Mouse (Mus musculus) erythroblast, adult 5-6 weeks (primary cell): Measurements from ENCODE around the gene Olfr429. TPM values are rescaled to one million over a fixed set of nuclear protein-coding genes. Genes with fewer than 3 reads are reported as not detected.
"Not testable (repeated sequence)": the region's sequence is repeated elsewhere in the genome, so short reads cannot be mapped to it uniquely, and the experiment has no call there.

Experiments used
- ATAC-seq: replicated peaks from 2 replicates; pipeline ENCODE4 v1.8.0; 2016; ENCODE audit warnings: moderate number of reproducible peaks, mild to moderate bottlenecking, moderate TSS enrichment, inconsistent platforms; ENCODE audit not compliant: poor library complexity, low FRiP score, severe bottlenecking
- total RNA-seq, 2 experiments: library from RNA; stranded (forward) in 1 of 2; stranded (reverse) in 1 of 2; fragments of 150-400 nt in 1 of 2; fragments of 200-764, 138-1000 nt in 1 of 2; gene quantifications; 2 replicates each; pipeline versions ENCODE4 v1.2.3 to v1.2.4; 2015 to 2017; ENCODE audit warnings: low replicate concordance in 2 of 2

The Olfr429 gene
- total RNA-seq (2015; ENCODE audit: low replicate concordance) (not detected in 2 replicates), total RNA-seq (2017; ENCODE audit: low replicate concordance) (not detected in 2 replicates)

DNA sequence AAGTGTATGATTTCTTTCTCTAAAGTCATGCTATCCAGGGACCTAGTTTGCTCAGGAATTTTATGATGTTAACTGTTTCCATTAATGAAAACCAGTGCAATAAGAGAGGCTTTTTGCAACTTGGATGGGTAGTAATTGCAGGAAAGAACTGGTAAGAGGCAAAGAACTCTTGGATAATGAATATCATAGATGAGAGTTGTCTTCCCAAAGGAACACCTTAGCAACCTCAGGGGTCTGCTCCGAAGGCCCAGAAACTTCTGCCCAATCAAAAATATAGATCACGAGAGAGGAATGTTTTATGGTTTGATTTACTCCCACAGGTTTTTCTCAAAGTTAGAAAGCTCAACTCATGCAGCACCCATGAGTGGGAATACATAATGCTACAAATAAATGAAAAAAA is at the start of gene Olfr429:
Gene Olfr429 (plus strand): TSS at position 301 of the 400 bp plus-strand sequence.
- no peak for ATAC-seq

- ATAC-seq: no peak
Measured at GRCm38 (mm10) chr1:174035841-174036240, 48.3 kb upstream of the Olfr429 start.

GRCm38 (mm10) chr1:174038480-174038879 is 45.7 kb upstream of the Olfr429 start:
- no peak for ATAC-seq

- ATAC-seq: no peak
Measured at GRCm38 (mm10) chr1:174040523-174041177, 43.5 kb upstream of the Olfr429 start, which contains the start of gene Olfr433. Gene Olfr433, plus strand, starts transcription at chr1:174040705.

- ATAC-seq: not testable (repeated sequence)
Measured at GRCm38 (mm10) chr1:174042091-174042884, 41.8 kb upstream of the Olfr429 start.

DNA sequence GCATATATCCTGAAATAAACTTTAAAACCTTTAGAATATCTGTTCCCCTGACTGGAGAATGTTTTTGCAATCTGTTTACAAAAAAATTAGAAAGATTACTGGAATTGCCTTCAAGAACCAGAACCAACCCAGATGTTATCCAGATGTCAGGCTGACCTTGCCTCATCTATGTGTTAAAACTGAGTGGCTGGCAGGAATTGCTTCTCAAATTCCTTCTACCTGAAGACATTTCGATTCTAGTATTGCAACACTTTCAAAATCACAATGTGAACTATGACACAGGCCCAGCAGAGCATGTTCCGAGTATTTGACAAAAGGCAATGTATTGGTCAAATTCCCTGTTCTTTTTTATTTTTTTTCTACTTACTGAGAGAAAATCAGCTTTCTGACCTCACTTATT is 39.7 kb upstream of the Olfr429 start:
- ATAC-seq: no peak

DNA sequence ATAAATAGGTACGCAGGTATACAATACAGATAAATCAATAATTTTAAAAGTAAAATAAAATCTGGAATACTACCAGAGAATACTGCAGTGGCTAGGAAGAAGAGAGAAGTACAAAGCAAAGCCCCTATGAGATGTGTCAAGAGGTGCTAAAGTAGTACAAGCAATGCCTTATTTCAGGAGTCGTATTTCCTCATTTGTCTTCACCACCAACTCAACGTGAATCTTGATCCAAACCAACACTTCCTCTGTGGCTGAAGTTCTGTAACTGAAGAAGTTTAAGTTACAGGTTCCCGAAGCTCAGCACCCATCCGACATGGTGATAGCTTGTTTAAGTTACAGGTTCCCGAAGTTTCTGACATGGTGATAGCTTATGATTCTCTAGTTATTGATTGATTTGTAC is 35.9 kb upstream of the Olfr429 start:
- ATAC-seq: not testable (repeated sequence)

DNA sequence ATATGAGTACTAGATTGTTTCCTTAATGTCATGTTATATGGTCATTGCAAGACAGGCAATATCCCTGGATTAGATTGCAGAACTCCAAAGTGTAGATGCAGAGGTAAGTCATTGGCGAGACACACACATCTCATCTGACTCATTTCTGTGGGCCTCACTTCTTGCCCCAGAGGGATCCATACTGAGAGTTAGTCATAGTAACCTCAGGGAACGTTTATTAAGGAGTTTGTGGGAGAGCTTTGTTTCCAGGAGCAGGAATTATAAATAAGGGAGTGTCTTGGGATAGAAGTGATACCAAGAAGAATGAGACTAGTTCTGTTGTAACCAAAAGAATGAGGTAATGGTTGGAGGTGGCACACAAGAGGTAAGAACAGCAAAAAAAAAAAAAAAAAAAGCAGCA is 35.2 kb upstream of the Olfr429 start, which contains the start of gene Olfr432:
Gene Olfr432 (plus strand): TSS at position 313 of the 400 bp plus-strand sequence.
- ATAC-seq: no peak

GRCm38 (mm10) chr1:174049357-174049756 is 34.8 kb upstream of the Olfr429 start:
- ATAC-seq: not testable (repeated sequence)

GRCm38 (mm10) chr1:174050532-174050931 is 33.6 kb upstream of the Olfr429 start:
- ATAC-seq: 0 out of 2 replicates have a peak, but pooled peaks have one; percentile 51

DNA sequence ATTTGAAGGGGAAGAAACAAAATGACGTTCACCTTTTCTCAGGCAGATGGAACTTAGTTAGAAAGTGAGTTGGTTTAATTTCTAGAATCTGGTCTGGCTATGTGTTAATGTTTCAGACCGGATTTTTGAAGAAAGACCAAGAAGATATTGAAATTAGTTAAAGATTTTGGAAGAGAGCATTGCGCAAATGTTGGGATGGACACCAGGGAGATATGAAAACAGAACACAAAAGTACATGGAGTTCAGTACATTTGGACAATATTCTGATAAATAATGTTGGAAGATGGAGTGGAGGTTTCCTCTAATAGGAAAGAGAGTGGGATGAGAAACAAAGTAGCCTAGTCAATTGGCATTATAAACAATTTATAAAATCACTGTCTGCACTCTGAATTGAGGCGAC is 32.6 kb upstream of the Olfr429 start:
- no peak for ATAC-seq

DNA sequence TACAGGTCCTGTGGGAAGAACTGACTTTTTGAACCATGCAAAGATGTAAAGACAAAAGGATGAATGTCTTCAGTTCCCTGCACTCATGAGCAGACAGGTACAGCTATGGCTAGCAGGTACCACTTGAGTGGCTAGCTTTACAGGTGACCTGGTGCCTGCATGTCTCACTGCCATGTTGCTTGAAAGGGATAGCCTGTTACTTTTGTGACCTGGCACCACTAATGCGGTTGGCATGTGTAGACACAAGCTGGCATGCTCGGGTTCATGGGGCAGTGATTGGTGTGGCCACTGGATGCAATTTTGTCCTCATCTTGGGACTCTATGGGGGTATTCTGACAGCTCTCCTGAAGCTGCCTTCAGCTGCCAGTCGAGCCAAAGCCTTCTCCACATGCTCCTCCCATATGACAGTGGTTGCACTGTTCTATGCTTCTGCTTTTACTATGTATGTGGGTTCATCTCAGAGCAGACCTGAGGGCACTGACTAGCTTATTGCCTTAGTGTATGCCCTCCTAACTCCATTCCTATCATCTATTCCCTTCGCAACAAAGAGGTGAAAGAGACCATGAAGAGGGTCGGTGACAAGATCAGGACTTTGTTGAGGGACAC is 32.1 kb upstream of the Olfr429 start:
- ATAC-seq: no peak

- no peak for ATAC-seq
Measured at GRCm38 (mm10) chr1:174052981-174053380, 31.1 kb upstream of the Olfr429 start.

GRCm38 (mm10) chr1:174055248-174055647 is 28.9 kb upstream of the Olfr429 start:
- ATAC-seq: no peak

DNA sequence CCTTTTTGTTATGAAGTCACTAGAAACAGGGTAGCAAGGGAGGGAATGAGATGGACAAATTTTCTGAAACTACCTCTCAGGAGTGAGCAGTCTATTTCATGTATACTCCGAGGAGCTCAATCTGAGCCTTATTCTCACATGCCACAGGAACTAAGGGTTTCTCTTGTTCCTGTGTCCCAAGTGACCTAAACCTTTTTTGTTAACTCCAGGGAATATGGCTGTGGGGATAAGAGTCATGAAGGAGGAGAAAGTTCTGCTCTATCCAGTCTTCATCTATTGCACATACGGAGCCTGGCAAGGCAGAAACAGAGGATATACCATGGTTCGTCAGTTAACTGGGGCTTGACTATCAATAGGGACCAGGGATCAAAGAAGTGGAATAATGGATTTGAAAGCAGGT is 17.8 kb upstream of the Olfr429 start, which contains the start of gene Olfr430:
Gene Olfr430 (plus strand): TSS at position 301 of the 400 bp plus-strand sequence.
- ATAC-seq: no peak

DNA sequence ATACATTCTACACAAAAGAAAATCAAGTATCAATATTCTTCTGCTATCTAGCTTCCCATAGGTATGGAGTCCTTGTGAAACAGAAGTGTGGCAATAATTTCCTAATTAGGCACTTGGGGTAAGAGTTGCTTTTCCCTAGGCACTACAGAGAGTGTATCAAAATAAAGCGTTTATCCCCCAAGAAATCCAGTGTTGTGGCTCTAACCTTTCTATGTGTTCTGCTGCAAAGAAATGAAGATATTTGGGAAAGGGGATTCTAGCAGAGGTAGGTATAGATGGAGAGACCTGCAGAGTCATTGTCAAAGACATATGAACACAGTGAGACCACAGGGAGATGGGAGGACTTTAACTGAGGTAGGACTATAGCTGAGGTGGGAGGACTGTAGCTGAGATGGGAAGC is 12.5 kb downstream of the Olfr429 start, which contains the start of gene Olfr427:
Gene Olfr427 (plus strand): TSS at position 301 of the 400 bp plus-strand sequence.
- no peak for ATAC-seq

DNA sequence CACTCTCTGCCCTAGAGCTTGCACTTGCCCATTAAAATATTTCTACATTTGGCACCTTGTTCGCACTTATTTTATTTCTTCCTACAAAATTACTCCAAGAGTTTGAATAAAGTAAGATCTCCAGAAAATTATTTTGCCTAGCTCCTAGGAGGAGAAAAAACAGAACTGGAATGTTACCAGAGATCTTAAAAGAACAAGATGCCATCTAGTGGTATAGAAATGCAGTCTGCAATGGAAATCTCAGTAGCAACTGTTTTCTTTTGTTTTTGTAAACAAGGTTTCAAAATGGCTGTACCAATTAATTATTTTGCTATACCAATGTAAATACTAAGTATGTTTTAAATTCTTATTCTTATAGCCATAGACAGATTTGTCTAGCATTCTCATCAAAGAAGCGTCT is 19.6 kb downstream of the Olfr429 start:
- no peak for ATAC-seq

GRCm38 (mm10) chr1:174121062-174121461 is 36.9 kb downstream of the Olfr429 start, which contains the start of gene Olfr231:
Gene Olfr231, minus strand, starts transcription at chr1:174121162.
- ATAC-seq: no peak

DNA sequence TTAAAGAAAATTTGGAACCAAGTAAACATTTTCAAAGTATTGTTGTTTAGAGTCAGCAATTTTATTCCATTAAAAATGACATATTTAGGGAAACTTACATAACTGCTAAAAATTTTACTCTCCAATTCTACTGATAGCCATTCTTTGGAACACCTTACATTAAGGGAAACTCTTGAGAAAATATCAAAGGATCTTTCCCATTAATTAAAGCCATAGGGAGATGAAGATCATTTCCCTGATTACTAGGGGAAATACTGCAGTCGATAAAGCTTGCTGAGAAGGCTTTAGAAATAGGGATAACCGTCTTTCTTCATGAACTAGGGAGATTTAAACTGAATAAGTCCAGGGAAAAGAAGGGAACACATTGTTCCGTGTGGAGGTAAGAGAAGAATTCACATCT is 47.1 kb downstream of the Olfr429 start, which contains the start of gene Olfr424:
Gene Olfr424 (plus strand): TSS at position 301 of the 400 bp plus-strand sequence.
- no peak for ATAC-seq

DNA sequence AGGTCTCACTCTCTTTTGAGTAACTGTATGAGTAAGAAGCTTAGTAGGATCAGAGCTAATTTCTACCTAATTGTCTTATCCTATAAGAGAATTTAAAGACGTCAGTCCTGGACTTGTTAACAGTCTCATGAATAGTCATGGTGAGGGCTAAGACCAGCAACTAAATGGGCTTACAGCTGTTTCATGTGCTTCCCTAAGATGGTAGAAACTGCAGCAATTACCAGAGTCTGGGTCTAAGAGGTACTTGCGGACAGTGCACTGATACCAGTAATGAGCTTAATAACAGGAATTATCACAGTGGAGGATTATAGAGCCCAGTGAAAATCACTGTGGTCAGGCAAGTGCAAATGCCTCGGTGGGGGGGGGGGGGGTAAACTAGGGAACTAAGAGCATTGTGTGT is 47.9 kb downstream of the Olfr429 start:
- ATAC-seq: 0 out of 2 replicates have a peak, but pooled peaks have one; percentile 9
